Mouse (Mus musculus) frontal cortex, postnatal 10 days (tissue): Measurements from ENCODE around the gene Kcnk18.

Experiments used
- DNase-seq, 2 experiments: peaks; one replicate each; pipeline ENCODE4 v3.0.0; 2022; ENCODE audit warnings: low spot score in 2 of 2, mixed read lengths in 1 of 2

Kcnk18 gene

DNA sequence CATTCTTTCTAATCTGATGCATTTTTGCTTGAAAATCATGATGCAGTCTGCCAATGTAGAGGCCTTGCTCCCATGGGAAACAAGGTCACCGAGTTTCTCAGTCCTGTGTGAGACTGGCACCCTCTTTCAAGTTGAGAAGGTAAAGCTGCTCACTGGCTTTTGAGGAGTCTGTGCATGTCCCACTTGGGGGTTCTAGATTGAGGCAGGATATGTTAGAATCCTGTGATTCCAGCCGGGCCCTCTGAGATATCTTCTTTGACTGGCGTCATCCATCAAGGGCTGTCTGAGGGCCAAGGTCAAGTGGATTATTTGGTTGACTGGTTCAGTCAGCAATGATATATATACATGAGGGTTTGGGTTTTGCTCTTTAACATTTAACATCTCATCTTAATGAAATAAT, 63.0 kb downstream of the Kcnk18 start:
- no peak for DNase-seq
